Mouse (Mus musculus) urinary bladder, postnatal 25 days (tissue): ENCODE measurements around the gene Acer1.
A peak's percentile ranks its signal among the peaks of the same experiment; 100 is the strongest.

Experiments
- DNase-seq: peaks from one replicate; pipeline ENCODE4 v3.0.0; 2022; ENCODE audit warnings: low spot score

The Acer1 gene

GRCm38 (mm10) chr17:56982013-56982412 is at the start of gene Acer1:
Acer1 (minus strand) TSS chr17:56982126.
- DNase-seq: no peak

- DNase-seq: peak; percentile 31
These were observed 49.2 kb upstream of the Acer1 start, which contains the start of gene Khsrp for GRCm38 (mm10) chr17:57030931-57031660. Khsrp (minus strand) TSS chr17:57031522.

GRCm38 (mm10) chr17:57029691-57030090 is 47.8 kb upstream of the Acer1 start:
- no peak for DNase-seq

GRCm38 (mm10) chr17:57027471-57027870 is 45.5 kb upstream of the Acer1 start:
- DNase-seq: no peak

GRCm38 (mm10) chr17:57020960-57021359 is 39.0 kb upstream of the Acer1 start:
- DNase-seq: no peak

GRCm38 (mm10) chr17:57019693-57020092 is 37.8 kb upstream of the Acer1 start:
- DNase-seq: no peak

GRCm38 (mm10) chr17:57012245-57012795 is 30.4 kb upstream of the Acer1 start:
- no peak for DNase-seq

GRCm38 (mm10) chr17:57011236-57012141 is 29.6 kb upstream of the Acer1 start, which contains the start of the genes Gtf2f1 and Gm17949:
Gtf2f1 (minus strand) TSS chr17:57011288.
Gm17949 (plus strand) TSS chr17:57011469.
- DNase-seq: peak; percentile 82

- DNase-seq: no peak
These were observed 28.9 kb upstream of the Acer1 start for GRCm38 (mm10) chr17:57010911-57011235.

GRCm38 (mm10) chr17:57007137-57007905 is 25.4 kb upstream of the Acer1 start:
- DNase-seq: no peak

GRCm38 (mm10) chr17:57003994-57004393 is 22.1 kb upstream of the Acer1 start:
- no peak for DNase-seq

- no peak for DNase-seq
These were observed 19.3 kb upstream of the Acer1 start for GRCm38 (mm10) chr17:57001228-57001627.

- no peak for DNase-seq
These were observed 18.2 kb upstream of the Acer1 start, which contains the start of gene Pspn for GRCm38 (mm10) chr17:56999968-57000609. Pspn (minus strand) TSS chr17:57000018.

GRCm38 (mm10) chr17:56999414-56999813 is 17.5 kb upstream of the Acer1 start:
- DNase-seq: no peak

- peak; percentile 85 for DNase-seq
These were observed 15.2 kb upstream of the Acer1 start, which contains the start of gene Alkbh7 for GRCm38 (mm10) chr17:56997029-56997667. Alkbh7 (plus strand) TSS chr17:56997339.

GRCm38 (mm10) chr17:56996506-56996905 is 14.6 kb upstream of the Acer1 start:
- no peak for DNase-seq

- DNase-seq: no peak
These were observed 13.1 kb upstream of the Acer1 start for GRCm38 (mm10) chr17:56995046-56995445.

- DNase-seq: no peak
These were observed 9.0 kb upstream of the Acer1 start for GRCm38 (mm10) chr17:56990966-56991365.

- peak; percentile 87 for DNase-seq
These were observed 8.3 kb upstream of the Acer1 start, which contains the start of gene Clpp for GRCm38 (mm10) chr17:56990115-56990746. Clpp (plus strand) TSS chr17:56990305.

GRCm38 (mm10) chr17:56989467-56990114 is 7.7 kb upstream of the Acer1 start:
- no peak for DNase-seq
